Mouse (Mus musculus): ENCODE results near the gene Lalba. TPM values are rescaled to one million over a fixed set of nuclear protein-coding genes. Genes with fewer than 3 reads are reported as not detected.

Gene Lalba
- polyA plus RNA-seq, 1 experiment from 2014 or later: not detected

Small RNA genes lying within 50 kb of the gene (microRNA-seq; reads per million reads assigned to microRNA genes)
- not detected for gene Mir1291

Other genes starting within 250 kb of the Lalba start
- gene Olfr286, start 248.3 kb downstream of the Lalba start, polyA plus RNA-seq (2015; fragmentation: Nextera tagmentation; extraction: Ambion mirVana): not detected in 2 replicates
- not detected in 2 replicates for gene H1fnt, start 225.4 kb downstream of the Lalba start, polyA plus RNA-seq (2015; fragmentation: Nextera tagmentation; extraction: Ambion mirVana)
- gene Zfp641, start 186.6 kb downstream of the Lalba start, polyA plus RNA-seq (2015; fragmentation: Nextera tagmentation; extraction: Ambion mirVana): 5.7 and 5.9 TPM in 2 replicates
- gene Olfr285, start 165.4 kb downstream of the Lalba start, polyA plus RNA-seq (2015; fragmentation: Nextera tagmentation; extraction: Ambion mirVana): not detected in 2 replicates
- not detected in 2 replicates for gene Olfr284, start 141.7 kb downstream of the Lalba start, polyA plus RNA-seq (2015; fragmentation: Nextera tagmentation; extraction: Ambion mirVana)
- gene Olfr283, start 101.8 kb downstream of the Lalba start, polyA plus RNA-seq (2015; fragmentation: Nextera tagmentation; extraction: Ambion mirVana): not detected in 2 replicates
- gene Olfr282, start 51.5 kb downstream of the Lalba start, polyA plus RNA-seq (2015; fragmentation: Nextera tagmentation; extraction: Ambion mirVana): not detected in 2 replicates
- not detected in 2 replicates for gene Olfr281, start 30.1 kb downstream of the Lalba start, polyA plus RNA-seq (2015; fragmentation: Nextera tagmentation; extraction: Ambion mirVana)
- gene OR5BS1P, start 12.8 kb downstream of the Lalba start, polyA plus RNA-seq (2015; fragmentation: Nextera tagmentation; extraction: Ambion mirVana): not detected in 2 replicates
- not detected in 2 replicates for gene Olfr279, start 9.7 kb upstream of the Lalba start, polyA plus RNA-seq (2015; fragmentation: Nextera tagmentation; extraction: Ambion mirVana)
- 149 and 152 TPM in 2 replicates for gene Kansl2, start 51.5 kb upstream of the Lalba start, polyA plus RNA-seq (2015; fragmentation: Nextera tagmentation; extraction: Ambion mirVana)
- gene Ccnt1, start 88.2 kb upstream of the Lalba start, polyA plus RNA-seq (2015; fragmentation: Nextera tagmentation; extraction: Ambion mirVana): 72.7 and 75.1 TPM in 2 replicates
- gene 4930415O20Rik, start 88.3 kb upstream of the Lalba start, polyA plus RNA-seq (2015; fragmentation: Nextera tagmentation; extraction: Ambion mirVana): 0.67 TPM in 1 of 2 replicates, not detected in the other
- 10.6 and 13.0 TPM in 2 replicates for gene Adcy6, start 127.4 kb upstream of the Lalba start, polyA plus RNA-seq (2015; fragmentation: Nextera tagmentation; extraction: Ambion mirVana)
- 139 and 157 TPM in 2 replicates for gene Cacnb3, start 148.1 kb upstream of the Lalba start, polyA plus RNA-seq (2015; fragmentation: Nextera tagmentation; extraction: Ambion mirVana)
- 28.6 and 29.5 TPM in 2 replicates for gene Ddx23, start 180.2 kb upstream of the Lalba start, polyA plus RNA-seq (2015; fragmentation: Nextera tagmentation; extraction: Ambion mirVana)
- gene Rnd1, start 194.7 kb upstream of the Lalba start, polyA plus RNA-seq (2015; fragmentation: Nextera tagmentation; extraction: Ambion mirVana): 10.2 and 12.7 TPM in 2 replicates
- 2.6 and 3.2 TPM in 2 replicates for gene Ccdc65, start 225.5 kb upstream of the Lalba start, polyA plus RNA-seq (2015; fragmentation: Nextera tagmentation; extraction: Ambion mirVana)
- gene Fkbp11, start 245.5 kb upstream of the Lalba start, polyA plus RNA-seq (2015; fragmentation: Nextera tagmentation; extraction: Ambion mirVana): 3.5 and 4.1 TPM in 2 replicates

Measured in midbrain, embryonic 13.5 days (tissue).